Mouse (Mus musculus): Measurements from ENCODE around the gene Gm11213. TPM values are rescaled to one million over a fixed set of nuclear protein-coding genes. Genes with fewer than 3 reads are reported as not detected.

Gm11213 gene
- total RNA-seq, 2 experiments from 2014 or later = not detected

- DNase-seq (ENCODE audit: low spot score in 2 of 2) = no peak
- H3K4me3 ChIP-seq = no peak overlapping the region
- TF ChIP-seq CTCF (conservative IDR thresholded peaks at IDR 0.05) = no peak
- H3K27ac ChIP-seq = no peak overlapping the region
Observed at GRCm38 (mm10) chr4:63600786-63601185, 4.3 kb downstream of the Gm11213 start.

- TF ChIP-seq CTCF (conservative IDR thresholded peaks at IDR 0.05) = no peak
- no peak overlapping the region for H3K27ac ChIP-seq
- no peak overlapping the region for H3K4me3 ChIP-seq
- no peak for DNase-seq (ENCODE audit: low spot score in 2 of 2)
Observed at GRCm38 (mm10) chr4:63596010-63596409, 9.1 kb downstream of the Gm11213 start.

GRCm38 (mm10) chr4:63595259-63595658 is 9.8 kb downstream of the Gm11213 start:
- H3K27ac ChIP-seq = no peak overlapping the region
- no peak overlapping the region for H3K4me3 ChIP-seq
- TF ChIP-seq CTCF (conservative IDR thresholded peaks at IDR 0.05) = no peak
- no peak for DNase-seq (ENCODE audit: low spot score in 2 of 2)

GRCm38 (mm10) chr4:63594459-63595110 is 10.5 kb downstream of the Gm11213 start:
- H3K4me3 ChIP-seq = no peak overlapping the region
- TF ChIP-seq CTCF (conservative IDR thresholded peaks at IDR 0.05) = no peak
- no peak for DNase-seq (ENCODE audit: low spot score in 2 of 2)
- no peak overlapping the region for H3K27ac ChIP-seq

GRCm38 (mm10) chr4:63590538-63590937 is 14.5 kb downstream of the Gm11213 start:
- no peak for TF ChIP-seq CTCF (conservative IDR thresholded peaks at IDR 0.05)
- no peak overlapping the region for H3K27ac ChIP-seq
- H3K4me3 ChIP-seq = no peak overlapping the region
- no peak for DNase-seq (ENCODE audit: low spot score in 2 of 2)

- DNase-seq (ENCODE audit: low spot score in 2 of 2) = no peak
- no peak for TF ChIP-seq CTCF (conservative IDR thresholded peaks at IDR 0.05)
Observed at GRCm38 (mm10) chr4:63589987-63590386, 15.1 kb downstream of the Gm11213 start.

GRCm38 (mm10) chr4:63586240-63586639 is 18.8 kb downstream of the Gm11213 start:
- Histone ChIP-seq H3K27ac (no peak overlapping the region), H3K4me3 (no peak overlapping the region)
- TF ChIP-seq CTCF (conservative IDR thresholded peaks at IDR 0.05) = no peak
- DNase-seq (ENCODE audit: low spot score in 2 of 2) = no peak

More at GRCm38 (mm10) chr4:63589987-63590386, 15.1 kb downstream of the Gm11213 start:
- H3K4me3 ChIP-seq = no peak overlapping the region
- H3K27ac ChIP-seq = no peak overlapping the region

- Histone ChIP-seq H3K4me3 (no peak overlapping the region), H3K27ac (no peak overlapping the region)
- TF ChIP-seq CTCF (conservative IDR thresholded peaks at IDR 0.05) = no peak
- no peak for DNase-seq (ENCODE audit: low spot score in 2 of 2)
Observed at GRCm38 (mm10) chr4:63585216-63585615, 19.8 kb downstream of the Gm11213 start.

GRCm38 (mm10) chr4:63582580-63582979 is 22.5 kb downstream of the Gm11213 start:
- no peak overlapping the region for H3K4me3 ChIP-seq
- DNase-seq (ENCODE audit: low spot score in 2 of 2) = no peak
- no peak for TF ChIP-seq CTCF (conservative IDR thresholded peaks at IDR 0.05)
- no peak overlapping the region for H3K27ac ChIP-seq

- Histone ChIP-seq H3K27ac (no peak overlapping the region), H3K4me3 (no peak overlapping the region)
- no peak for TF ChIP-seq CTCF (conservative IDR thresholded peaks at IDR 0.05)
- DNase-seq (ENCODE audit: low spot score in 2 of 2) = no peak
Observed at GRCm38 (mm10) chr4:63580078-63580477, 25.0 kb downstream of the Gm11213 start.

- no peak overlapping the region for H3K4me3 ChIP-seq
- no peak for TF ChIP-seq CTCF (conservative IDR thresholded peaks at IDR 0.05)
- no peak for DNase-seq (ENCODE audit: low spot score in 2 of 2)
- H3K27ac ChIP-seq = no peak overlapping the region
Observed at GRCm38 (mm10) chr4:63579649-63580048, 25.4 kb downstream of the Gm11213 start.

GRCm38 (mm10) chr4:63572621-63573020 is 32.4 kb downstream of the Gm11213 start:
- H3K27ac ChIP-seq = no peak overlapping the region
- DNase-seq (ENCODE audit: low spot score in 2 of 2) = no peak
- TF ChIP-seq CTCF (conservative IDR thresholded peaks at IDR 0.05) = no peak
- no peak overlapping the region for H3K4me3 ChIP-seq

GRCm38 (mm10) chr4:63570208-63570781 is 34.8 kb downstream of the Gm11213 start:
- Histone ChIP-seq H3K27ac (no peak overlapping the region), H3K4me3 (no peak overlapping the region)
- no peak for TF ChIP-seq CTCF (conservative IDR thresholded peaks at IDR 0.05)
- no peak for DNase-seq (ENCODE audit: low spot score in 2 of 2)

- TF ChIP-seq CTCF (conservative IDR thresholded peaks at IDR 0.05) = no peak
- H3K27ac ChIP-seq = no peak overlapping the region
- H3K4me3 ChIP-seq = no peak overlapping the region
- DNase-seq (ENCODE audit: low spot score in 2 of 2) = no peak
Observed at GRCm38 (mm10) chr4:63569322-63569721, 35.7 kb downstream of the Gm11213 start.

Data from layer of hippocampus, adult 2 months (tissue).